Mouse (Mus musculus) heart, embryonic 15.5 days (tissue): ENCODE measurements around the gene Armt1. TPM values are rescaled to one million over a fixed set of nuclear protein-coding genes. Genes with fewer than 3 reads are reported as not detected.
A peak's percentile ranks its signal among the peaks of the same experiment; 100 is the strongest.

ENCODE experiments used
- ATAC-seq: fragments of 200-750 bp; cut with Nextera tagmentation; replicated peaks from 2 replicates; pipeline ENCODE4 v1.8.0; 2017; ENCODE audit warnings: low read depth, moderate TSS enrichment; ENCODE audit not compliant: insufficient number of reproducible peaks, insufficient read depth, low FRiP score
- H3K27ac ChIP-seq: fragments of 300-500 bp; sonication (generic); 2 replicates; pipeline ENCODE4 v1.5.1; 2015; ENCODE audit warnings: mild to moderate bottlenecking, inconsistent platforms
- H3K27me3 ChIP-seq: fragments of 300-500 bp; sonication (generic); 2 replicates; pipeline ENCODE4 v1.6.1; 2015; ENCODE audit warnings: inconsistent platforms
- H3K36me3 ChIP-seq: fragments of 300-500 bp; sonication (generic); 2 replicates; pipeline ENCODE4 v1.6.1; 2015; ENCODE audit warnings: mild to moderate bottlenecking, inconsistent platforms
- H3K4me1 ChIP-seq: fragments of 300-500 bp; sonication (generic); replicated peaks from 2 replicates; pipeline ENCODE4 v1.6.1; 2015; ENCODE audit warnings: inconsistent platforms
- H3K4me2 ChIP-seq: fragments of 300-500 bp; sonication (generic); 2 replicates; pipeline ENCODE4 v1.6.1; 2015; ENCODE audit warnings: inconsistent platforms, mild to moderate bottlenecking, moderate library complexity
- H3K4me3 ChIP-seq: fragments of 300-500 bp; sonication (generic); 2 replicates; pipeline ENCODE4 v1.5.1; 2015; ENCODE audit warnings: mild to moderate bottlenecking, inconsistent platforms
- H3K9ac ChIP-seq: fragments of 300-500 bp; sonication (generic); 2 replicates; pipeline ENCODE4 v1.6.1; 2015; ENCODE audit warnings: mild to moderate bottlenecking, inconsistent platforms
- H3K9me3 ChIP-seq: fragments of 300-500 bp; sonication (generic); replicated peaks from 2 replicates; pipeline ENCODE4 v1.6.1; 2016; ENCODE audit warnings: inconsistent platforms
- WGBS: fragments of 180-500 bp; shearing (Covaris S2); methylation state at CpG from one replicate; pipeline ENCODE4 v1.1.7; 2015; ENCODE audit warnings: mixed read lengths; 5-methylcytosine and 5-hydroxymethylcytosine counted together
- polyA plus RNA-seq: library from polyadenylated mRNA; unstranded; fragments of >200 nt; fragmentation: Nextera tagmentation; extraction: Ambion mirVana; gene quantifications from 2 replicates; pipeline ENCODE4 v1.2.1, GENCODE M21; 2015

Gene Armt1
- 14.0 and 14.6 TPM in 2 replicates for polyA plus RNA-seq

- no peaks in the 10 kb centered on the region for H3K27me3 ChIP-seq
- peaks cover 13% of the 10 kb centered on the region; the same call in 1 of the 2 replicates for H3K36me3 ChIP-seq
- H3K9me3 ChIP-seq = no peaks in the 10 kb centered on the region
- H3K4me1 ChIP-seq = peaks cover 23% of the 10 kb centered on the region
- peak within 1 kb of the TSS; percentile 75 for H3K4me2 ChIP-seq
- H3K4me3 ChIP-seq = peak within 1 kb of the TSS; percentile 70
- peak; percentile 93 for ATAC-seq
- under 1% methylated on average over 71 of the region's 75 CpGs for WGBS
- peak within 1 kb of the TSS; percentile 71 for H3K9ac ChIP-seq
- peak within 1 kb of the TSS; percentile 90 for H3K27ac ChIP-seq
Measured at GRCm38 (mm10) chr10:4432123-4432931, at the start of gene Armt1, which contains the start of gene Rmnd1. Armt1 (plus strand) TSS chr10:4432467. Rmnd1 (minus strand) TSS chr10:4432388.

- Histone ChIP-seq H3K27ac (no peak overlapping the region), H3K9ac (no peak overlapping the region), H3K4me1 (peaks cover 22% of the 10 kb centered on the region), H3K4me2 (no peak overlapping the region), H3K9me3 (no peaks in the 10 kb centered on the region), H3K4me3 (no peak overlapping the region), H3K27me3 (no peaks in the 10 kb centered on the region), H3K36me3 (no peaks in the 10 kb centered on the region)
- ATAC-seq = no peak
- 93% methylated on average over 7 of the region's 7 CpGs for WGBS
Measured at GRCm38 (mm10) chr10:4384244-4384643, 48.0 kb upstream of the Armt1 start.

GRCm38 (mm10) chr10:4386609-4387591, 45.4 kb upstream of the Armt1 start:
- Histone ChIP-seq H3K4me1 (peaks cover 49% of the 10 kb centered on the region), H3K36me3 (no peaks in the 10 kb centered on the region), H3K4me3 (peak overlapping the region; percentile 90), H3K9me3 (no peaks in the 10 kb centered on the region), H3K4me2 (peak overlapping the region; percentile 85), H3K9ac (peak overlapping the region; percentile 91), H3K27me3 (no peaks in the 10 kb centered on the region), H3K27ac (peak overlapping the region; percentile 99)
- WGBS = under 1% methylated on average over 82 of the region's 133 CpGs
- peak; percentile 93 for ATAC-seq

GRCm38 (mm10) chr10:4387701-4388383, 44.4 kb upstream of the Armt1 start, which contains the start of gene Zbtb2:
Zbtb2 (minus strand) TSS chr10:4388108.
- peak; percentile 4; the same call in 1 of the 2 replicates for ATAC-seq
- WGBS = under 1% methylated on average over 74 of the region's 87 CpGs
- no peaks in the 10 kb centered on the region for H3K27me3 ChIP-seq

GRCm38 (mm10) chr10:4388384-4388745, 43.9 kb upstream of the Armt1 start:
- Histone ChIP-seq H3K9ac (peak overlapping the region; percentile 91), H3K4me2 (peak overlapping the region; percentile 85), H3K27me3 (no peaks in the 10 kb centered on the region), H3K36me3 (no peaks in the 10 kb centered on the region), H3K9me3 (no peaks in the 10 kb centered on the region), H3K4me1 (peaks cover 45% of the 10 kb centered on the region), H3K4me3 (peak overlapping the region; percentile 90), H3K27ac (peak overlapping the region; percentile 99)
- WGBS = under 1% methylated on average over 19 of the region's 19 CpGs
- ATAC-seq = no peak

More at GRCm38 (mm10) chr10:4387701-4388383, 44.4 kb upstream of the Armt1 start, which contains the start of gene Zbtb2:
- Histone ChIP-seq H3K27ac (peak within 1 kb of the TSS; percentile 99), H3K4me2 (peak within 1 kb of the TSS; percentile 85), H3K4me1 (peaks cover 50% of the 10 kb centered on the region), H3K36me3 (no peaks in the 10 kb centered on the region), H3K4me3 (peak within 1 kb of the TSS; percentile 90), H3K9me3 (no peaks in the 10 kb centered on the region), H3K9ac (peak within 1 kb of the TSS; percentile 91)

GRCm38 (mm10) chr10:4389036-4389435, 43.2 kb upstream of the Armt1 start:
- H3K9ac ChIP-seq = peak overlapping the region; percentile 91

GRCm38 (mm10) chr10:4389461-4390112, 42.7 kb upstream of the Armt1 start:
- H3K36me3 ChIP-seq = no peaks in the 10 kb centered on the region
- H3K9me3 ChIP-seq = no peaks in the 10 kb centered on the region
- ATAC-seq = no peak
- H3K4me3 ChIP-seq = peak overlapping the region; percentile 90
- 29% methylated on average over 5 of the region's 5 CpGs for WGBS
- H3K4me2 ChIP-seq = peak overlapping the region; percentile 85
- H3K27ac ChIP-seq = 0 out of 2 replicates have a peak overlapping the region, but pooled peaks have one; percentile 29
- peak overlapping the region; percentile 91 for H3K9ac ChIP-seq
- no peaks in the 10 kb centered on the region for H3K27me3 ChIP-seq
- peaks cover 46% of the 10 kb centered on the region for H3K4me1 ChIP-seq

More at GRCm38 (mm10) chr10:4389036-4389435, 43.2 kb upstream of the Armt1 start:
- Histone ChIP-seq H3K27ac (peak overlapping the region; percentile 99), H3K36me3 (no peaks in the 10 kb centered on the region), H3K4me2 (peak overlapping the region; percentile 85), H3K4me1 (peaks cover 45% of the 10 kb centered on the region), H3K9me3 (no peaks in the 10 kb centered on the region), H3K27me3 (no peaks in the 10 kb centered on the region), H3K4me3 (peak overlapping the region; percentile 90)
- no peak for ATAC-seq
- 9% methylated on average over 10 of the region's 10 CpGs for WGBS

GRCm38 (mm10) chr10:4390550-4390949, 41.7 kb upstream of the Armt1 start:
- Histone ChIP-seq H3K4me2 (peak overlapping the region; percentile 85; the same call in 1 of the 2 replicates), H3K36me3 (no peaks in the 10 kb centered on the region), H3K27me3 (no peaks in the 10 kb centered on the region), H3K9me3 (no peaks in the 10 kb centered on the region), H3K9ac (no peak overlapping the region), H3K4me1 (peaks cover 40% of the 10 kb centered on the region), H3K27ac (no peak overlapping the region), H3K4me3 (no peak overlapping the region)
- ATAC-seq = no peak
- 44% methylated on average over 2 of the region's 2 CpGs for WGBS

- WGBS = 54% methylated on average over 5 of the region's 5 CpGs
- no peaks in the 10 kb centered on the region for H3K9me3 ChIP-seq
- H3K27me3 ChIP-seq = no peaks in the 10 kb centered on the region
- no peak overlapping the region for H3K9ac ChIP-seq
- ATAC-seq = no peak
- H3K4me1 ChIP-seq = peaks cover 39% of the 10 kb centered on the region
- no peak overlapping the region for H3K27ac ChIP-seq
- no peak overlapping the region for H3K4me3 ChIP-seq
- no peaks in the 10 kb centered on the region; the same call in 1 of the 2 replicates for H3K36me3 ChIP-seq
- H3K4me2 ChIP-seq = peak overlapping the region; percentile 5; the same call in 1 of the 2 replicates
Measured at GRCm38 (mm10) chr10:4391076-4391475, 41.2 kb upstream of the Armt1 start.

- no peak overlapping the region for H3K27ac ChIP-seq
- peaks cover 37% of the 10 kb centered on the region for H3K4me1 ChIP-seq
- no peak overlapping the region for H3K9ac ChIP-seq
- H3K36me3 ChIP-seq = no peaks in the 10 kb centered on the region; the same call in 1 of the 2 replicates
- WGBS = 32% methylated on average over 6 of the region's 6 CpGs
- no peaks in the 10 kb centered on the region for H3K27me3 ChIP-seq
- no peaks in the 10 kb centered on the region for H3K9me3 ChIP-seq
- H3K4me2 ChIP-seq = no peak overlapping the region
- no peak for ATAC-seq
- H3K4me3 ChIP-seq = no peak overlapping the region
Measured at GRCm38 (mm10) chr10:4391851-4392250, 40.4 kb upstream of the Armt1 start.
